Mouse (Mus musculus) monocyte, adult 5-6 weeks (primary cell): ENCODE measurements around the gene Gm15557. TPM values are rescaled to one million over a fixed set of nuclear protein-coding genes. Genes with fewer than 3 reads are reported as not detected.

Experiments
- total RNA-seq: library from RNA; stranded (forward); fragments of 200-1000, 200-491, 200-594 nt; gene quantifications from 3 replicates; pipeline ENCODE4 v1.2.3, GENCODE M21; 2017

Gm15557 gene
- total RNA-seq, 1 experiment from 2014 or later, result not detected

Other genes with a start within 250 kb of the Gm15557 start
- 98.1 to 149 TPM (median 116 TPM) in 3 replicates for gene Trpc4ap, start 248.3 kb upstream of the Gm15557 start, total RNA-seq
- 28.7 to 43.2 TPM (median 37.4 TPM) in 3 replicates for gene Edem2, start 211.3 kb upstream of the Gm15557 start, total RNA-seq
- not detected in 3 replicates for gene Gm17581, start 204.9 kb upstream of the Gm15557 start, total RNA-seq
- gene Procr, start 189.6 kb upstream of the Gm15557 start, total RNA-seq, result not detected in 3 replicates
- 0.10 TPM in 1 of 3 replicates, not detected in the others for gene Mmp24, start 165.4 kb upstream of the Gm15557 start, total RNA-seq
- 8.5 to 10.6 TPM (median 9.7 TPM) in 3 replicates for gene BC029722, start 121.3 kb upstream of the Gm15557 start, total RNA-seq
- 38.9 to 84.9 TPM (median 83.4 TPM) in 3 replicates for gene Eif6, start 113.8 kb upstream of the Gm15557 start, total RNA-seq
- not detected in 3 replicates for gene Fam83c, start 105.9 kb upstream of the Gm15557 start, total RNA-seq
- gene Uqcc1, start 10.4 kb upstream of the Gm15557 start, total RNA-seq, result 33.3 to 43.3 TPM (median 37.7 TPM) in 3 replicates
- not detected in 3 replicates for gene Gdf5, start 4.6 kb downstream of the Gm15557 start, total RNA-seq
- gene Cep250, start 15.7 kb downstream of the Gm15557 start, total RNA-seq, result 67.3 to 170 TPM (median 77.6 TPM) in 3 replicates
- gene 6430550D23Rik, start 67.2 kb downstream of the Gm15557 start, total RNA-seq, result 0.87 to 1.8 TPM in 2 of 3 replicates, not detected in the other
- gene Ergic3, start 67.3 kb downstream of the Gm15557 start, total RNA-seq, result 57.6 to 77.8 TPM (median 66.2 TPM) in 3 replicates
- gene Fer1l4, start 112.2 kb downstream of the Gm15557 start, total RNA-seq, result not detected in 3 replicates
- 0.29 to 2.2 TPM (median 1.9 TPM) in 3 replicates for gene Spag4, start 124.4 kb downstream of the Gm15557 start, total RNA-seq
- 33.8 to 71.0 TPM (median 55.8 TPM) in 3 replicates for gene Cpne1, start 171.2 kb downstream of the Gm15557 start, total RNA-seq
- 11.0 to 22.7 TPM (median 13.0 TPM) in 3 replicates for gene Rbm12, start 171.2 kb downstream of the Gm15557 start, total RNA-seq
- gene Gm28036, start 186.4 kb downstream of the Gm15557 start, total RNA-seq, result 22.3 to 33.9 TPM (median 24.9 TPM) in 3 replicates
- 9.1 to 25.0 TPM (median 10.2 TPM) in 3 replicates for gene Romo1, start 203.3 kb downstream of the Gm15557 start, total RNA-seq
- gene Nfs1, start 203.5 kb downstream of the Gm15557 start, total RNA-seq, result 28.1 to 50.8 TPM (median 31.0 TPM) in 3 replicates
- 1,407 to 1,708 TPM (median 1,696 TPM) in 3 replicates for gene Rbm39, start 239.5 kb downstream of the Gm15557 start, total RNA-seq